Mouse (Mus musculus) lung, adult 18-20 months (tissue): ENCODE results near the gene Kcnip1.

Source experiments
- DNase-seq, 2 experiments: peaks; one replicate each; pipeline ENCODE4 v3.0.0; 2022; ENCODE audit warnings: mixed read lengths in 2 of 2

Gene Kcnip1

DNA sequence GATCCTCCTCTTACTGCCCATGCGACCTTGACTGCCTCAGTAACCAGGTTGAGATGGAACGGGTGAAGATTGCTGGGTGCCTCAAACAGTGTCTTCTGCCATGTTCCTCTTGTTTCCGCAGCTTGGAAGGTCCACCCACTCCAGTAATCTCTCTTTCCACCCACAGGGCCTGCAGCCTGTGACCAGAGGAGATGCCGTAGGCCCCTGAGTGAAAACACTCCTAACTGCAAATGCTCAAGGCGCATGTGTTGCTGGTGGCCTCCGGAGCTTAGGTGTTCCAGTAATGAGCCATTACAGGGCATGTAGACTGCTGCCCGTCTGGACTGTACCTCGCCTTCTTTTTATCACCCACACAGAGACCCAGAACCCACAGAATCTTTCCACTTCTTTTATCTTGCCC lies 55.3 kb downstream of the Kcnip1 start:
- no peak for DNase-seq

DNA sequence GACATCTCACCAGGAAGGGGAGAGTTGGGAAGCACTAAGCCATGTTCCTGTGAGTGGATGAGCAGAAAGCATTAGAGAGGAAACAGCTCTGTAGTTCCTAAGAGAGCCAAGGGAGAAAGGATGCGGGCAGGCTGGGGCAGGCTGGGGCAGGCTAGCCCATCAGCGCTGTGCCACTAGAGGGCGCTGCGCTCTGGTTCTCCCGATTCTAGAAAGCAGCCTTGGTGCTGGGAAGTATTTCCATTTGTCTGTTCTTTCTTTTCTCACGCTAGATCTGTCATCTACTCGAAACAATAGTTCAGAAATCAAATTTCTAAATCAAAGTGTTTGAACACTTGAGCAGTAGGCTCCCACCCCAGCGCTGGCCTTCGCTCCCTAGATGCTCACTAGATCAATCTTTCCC lies 58.7 kb downstream of the Kcnip1 start:
- no peak for DNase-seq

DNA sequence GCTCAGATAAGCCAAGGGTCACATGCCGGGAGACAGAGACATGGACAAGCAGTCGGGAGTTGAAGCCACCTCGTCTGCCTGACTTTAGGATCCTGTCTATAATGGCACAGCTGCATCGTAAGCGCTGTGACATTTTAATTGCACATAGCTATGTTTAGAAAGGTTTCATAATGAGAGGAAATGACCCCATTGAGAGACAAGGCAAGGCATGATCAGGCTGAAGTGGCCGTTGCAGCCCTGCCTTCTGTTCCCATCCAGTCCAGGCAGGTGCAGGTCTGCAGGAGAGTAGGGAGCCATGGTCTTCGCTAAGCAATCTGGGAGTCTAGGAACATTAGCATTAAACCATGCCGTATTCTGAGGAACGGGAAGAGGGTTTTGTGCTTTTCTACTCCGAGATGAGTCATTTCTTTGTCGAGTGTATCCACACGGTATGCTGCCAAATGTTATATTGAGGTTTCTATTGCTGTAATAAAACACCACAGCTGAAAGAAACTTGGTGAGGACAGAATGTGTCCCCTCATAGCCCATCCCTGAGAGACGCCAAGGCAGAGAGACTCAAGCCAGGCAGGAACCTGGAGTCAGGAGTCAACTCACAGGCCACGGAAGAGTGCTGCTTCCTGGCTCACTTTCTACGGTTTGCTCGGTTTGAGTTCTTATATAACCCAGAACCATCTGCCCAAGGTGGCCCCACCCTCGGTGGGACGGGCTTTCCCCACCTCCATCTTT lies 60.4 kb downstream of the Kcnip1 start:
- DNase-seq, result no peak

DNA sequence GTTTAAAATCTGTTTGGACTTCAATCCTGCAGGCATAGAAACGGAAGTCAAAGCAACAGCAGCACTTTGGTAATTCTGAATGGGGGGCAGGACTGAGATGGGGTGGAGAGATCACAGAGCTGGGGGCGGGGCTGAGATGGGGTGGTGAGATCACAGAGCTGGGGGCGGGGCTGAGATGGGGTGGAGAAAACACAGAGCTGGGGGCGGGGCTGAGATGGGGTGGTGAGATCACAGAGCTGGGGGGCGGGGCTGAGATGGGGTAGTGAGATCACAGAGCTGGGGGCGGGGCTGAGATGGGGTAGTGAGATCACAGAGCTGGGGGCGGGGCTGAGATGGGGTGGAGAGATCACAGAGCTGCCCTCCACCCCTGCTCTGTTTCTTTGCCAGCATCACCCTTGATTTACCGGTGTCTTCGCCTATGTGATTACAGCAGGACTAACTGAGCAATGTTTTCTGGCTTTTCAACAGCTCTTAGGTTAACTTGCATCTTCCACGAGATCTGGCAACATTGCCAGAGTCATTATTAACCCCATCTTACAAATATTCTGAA lies 61.0 kb downstream of the Kcnip1 start:
- DNase-seq, result peak in 1 of 2 experiments; percentile 26

DNA sequence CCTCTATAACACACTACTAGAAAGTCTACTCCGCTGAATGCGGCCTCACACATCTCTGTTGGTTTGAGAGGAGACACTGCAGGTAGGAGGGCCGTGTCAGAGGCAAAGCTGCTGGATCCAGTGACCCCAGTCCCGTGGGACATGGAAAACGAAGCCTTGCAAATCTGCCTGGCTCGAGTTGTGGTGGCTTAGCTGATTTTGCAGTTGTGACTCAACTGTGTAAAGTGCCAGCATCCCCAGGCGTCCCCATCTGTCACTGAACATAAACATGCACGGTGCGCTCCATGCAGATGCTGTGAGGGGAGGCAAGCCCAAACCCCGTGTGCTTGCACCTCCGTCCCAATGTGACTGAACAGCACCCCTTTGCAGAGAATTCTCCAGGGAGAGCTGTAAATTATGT lies 63.5 kb downstream of the Kcnip1 start:
- no peak for DNase-seq

DNA sequence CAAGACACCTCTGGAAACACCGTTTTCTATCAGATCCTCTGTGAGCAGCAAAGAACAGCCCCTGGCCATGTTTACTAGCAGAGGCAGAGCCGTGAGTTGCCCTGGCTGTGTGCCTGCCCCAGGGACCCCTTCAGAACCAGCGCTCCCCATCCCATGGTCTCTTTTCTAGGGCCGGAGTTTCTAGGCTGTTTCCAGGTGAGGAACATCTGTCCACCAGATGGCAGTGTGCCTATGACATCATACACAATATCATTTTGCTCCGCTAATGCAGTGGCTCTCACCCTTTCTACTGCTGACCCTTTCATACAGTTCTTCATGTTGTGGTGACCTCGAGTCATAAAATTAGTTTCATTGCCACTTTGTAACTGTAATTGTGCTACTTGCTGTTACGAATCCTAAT lies 64.3 kb downstream of the Kcnip1 start:
- no peak for DNase-seq

DNA sequence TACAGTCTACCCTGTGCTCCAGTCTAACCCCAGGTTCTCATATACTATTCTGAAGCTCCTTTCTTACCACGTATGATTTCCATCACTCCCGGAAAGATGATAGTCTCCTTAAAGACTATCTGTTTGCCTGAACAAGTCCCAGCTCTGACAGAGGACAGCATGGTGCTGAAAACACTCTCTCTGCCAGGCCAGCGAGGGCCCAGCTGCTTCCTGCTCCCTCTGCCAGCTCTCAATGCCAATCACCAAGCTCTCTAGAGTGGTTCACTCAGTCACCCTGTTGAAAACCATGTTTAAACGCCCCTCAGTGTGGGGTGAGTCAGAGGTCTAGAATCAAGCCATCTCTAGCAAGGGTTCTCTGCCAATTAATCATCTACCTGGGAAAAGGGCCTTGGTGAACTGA lies 65.1 kb downstream of the Kcnip1 start:
- DNase-seq, result no peak

DNA sequence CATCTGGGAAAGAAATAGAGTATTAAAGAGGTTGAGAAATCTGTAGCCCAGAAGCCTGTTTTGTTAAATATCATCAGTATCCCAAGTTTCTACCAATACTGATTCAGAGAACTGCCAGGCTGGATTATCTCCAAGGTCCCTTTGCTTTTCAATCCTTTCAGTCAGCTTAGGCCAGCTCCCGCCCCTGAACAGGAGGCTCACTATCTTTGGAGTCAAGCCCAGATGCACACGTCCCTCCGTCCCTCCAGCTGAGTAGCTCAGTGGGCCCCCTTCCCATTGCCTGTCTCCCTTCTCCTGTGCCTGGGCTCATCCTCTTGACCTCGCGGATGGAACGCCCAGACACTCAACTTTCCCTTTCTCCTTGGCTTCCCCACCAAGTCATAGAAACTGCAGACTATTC lies 65.6 kb downstream of the Kcnip1 start:
- no peak for DNase-seq

DNA sequence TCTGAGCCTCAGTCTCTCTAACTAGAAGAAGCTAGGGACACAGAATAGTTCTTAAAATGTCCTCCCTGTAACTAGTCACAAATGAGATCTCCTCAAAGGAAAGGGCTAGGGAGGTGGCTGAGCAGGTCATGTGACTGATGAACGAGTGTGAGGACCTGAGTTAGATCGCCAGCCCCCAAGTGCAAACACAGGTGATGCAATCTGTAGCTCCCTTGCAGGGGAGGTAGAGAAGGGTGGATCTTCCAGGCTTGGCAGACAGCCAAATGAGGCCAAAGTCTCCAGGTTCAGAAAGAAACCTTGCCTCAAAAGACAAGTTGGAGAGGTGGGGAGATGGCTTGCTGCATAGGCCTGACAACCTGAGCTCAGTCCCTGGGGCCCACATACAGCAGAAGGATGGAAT lies 66.4 kb downstream of the Kcnip1 start:
- DNase-seq, result no peak

DNA sequence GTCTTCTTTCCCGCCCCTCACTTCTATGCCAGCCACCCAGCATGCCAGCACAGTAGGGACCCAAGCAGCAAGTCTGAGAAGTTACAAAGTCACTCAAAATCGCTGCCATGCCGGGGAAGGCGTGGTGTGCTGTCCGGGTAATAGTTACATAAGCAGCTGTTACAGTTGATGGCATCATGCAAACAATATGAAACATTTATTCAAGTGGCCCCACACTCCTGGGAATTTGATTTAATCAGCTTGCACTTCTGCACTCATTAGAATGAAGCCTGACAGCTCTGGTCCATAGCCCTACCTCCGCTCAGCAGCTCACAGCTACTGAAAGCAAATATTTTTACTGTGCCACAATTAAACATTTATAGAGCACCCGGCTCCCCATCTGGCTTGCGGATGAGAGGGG lies 67.2 kb downstream of the Kcnip1 start:
- DNase-seq, result no peak

DNA sequence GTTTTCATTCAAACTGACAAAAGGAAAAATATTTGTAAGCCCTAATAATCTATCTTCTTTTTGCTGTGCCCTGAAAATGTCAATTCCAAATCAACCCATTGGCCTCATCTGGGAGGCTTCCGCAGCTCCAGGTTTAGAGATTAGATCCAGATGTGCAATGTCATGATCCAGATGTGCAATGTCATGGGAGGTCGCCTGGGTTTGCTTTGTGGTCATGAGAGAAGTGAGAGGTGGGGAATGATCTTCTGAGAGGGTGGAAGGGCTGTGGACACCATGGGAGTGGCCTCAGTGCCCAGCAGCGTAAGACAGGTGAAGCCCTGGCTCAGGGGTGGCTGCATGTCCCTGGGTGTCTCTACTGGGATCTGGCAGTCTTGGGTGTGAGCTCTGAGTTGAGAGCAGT lies 69.9 kb downstream of the Kcnip1 start:
- DNase-seq, result no peak

DNA sequence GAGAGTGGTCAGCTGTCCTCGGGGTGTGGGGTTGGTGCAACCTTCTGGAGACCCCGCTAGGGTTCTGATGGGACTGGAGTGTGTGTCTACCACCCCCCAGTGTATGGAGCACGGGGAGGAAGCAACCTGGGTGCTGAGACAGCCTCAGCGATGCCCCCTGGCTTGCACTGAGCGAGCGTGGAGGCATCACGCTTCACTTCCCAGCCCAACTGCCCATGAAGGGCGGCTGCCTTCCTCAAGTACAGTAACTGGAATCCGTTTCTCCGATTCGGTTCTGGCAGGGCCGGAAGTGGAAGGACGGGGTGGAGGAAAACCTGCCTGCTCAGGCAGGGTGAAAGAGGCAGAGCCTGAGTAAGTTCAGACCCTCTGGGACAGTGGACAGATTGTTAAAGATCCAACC lies 71.5 kb downstream of the Kcnip1 start:
- no peak for DNase-seq

DNA sequence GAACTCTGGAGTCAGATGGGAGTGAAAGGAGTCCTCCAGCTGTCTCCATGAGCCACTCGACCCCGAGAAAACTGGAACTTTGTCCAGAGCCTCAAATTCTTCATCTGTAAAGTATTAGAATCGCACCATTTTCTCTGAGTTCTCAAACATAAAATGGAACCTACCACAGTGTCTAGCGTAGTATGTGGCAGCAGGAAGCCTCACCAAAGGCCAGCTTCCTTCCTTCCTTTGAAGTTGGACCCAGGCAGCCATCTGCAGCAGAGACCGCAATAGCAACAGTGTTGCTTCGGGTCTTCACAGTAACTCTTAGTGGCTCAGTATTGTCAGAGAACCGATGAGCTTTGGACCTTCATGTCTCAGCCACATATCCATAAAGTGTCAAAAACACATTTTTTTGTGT lies 73.1 kb downstream of the Kcnip1 start:
- no peak for DNase-seq

DNA sequence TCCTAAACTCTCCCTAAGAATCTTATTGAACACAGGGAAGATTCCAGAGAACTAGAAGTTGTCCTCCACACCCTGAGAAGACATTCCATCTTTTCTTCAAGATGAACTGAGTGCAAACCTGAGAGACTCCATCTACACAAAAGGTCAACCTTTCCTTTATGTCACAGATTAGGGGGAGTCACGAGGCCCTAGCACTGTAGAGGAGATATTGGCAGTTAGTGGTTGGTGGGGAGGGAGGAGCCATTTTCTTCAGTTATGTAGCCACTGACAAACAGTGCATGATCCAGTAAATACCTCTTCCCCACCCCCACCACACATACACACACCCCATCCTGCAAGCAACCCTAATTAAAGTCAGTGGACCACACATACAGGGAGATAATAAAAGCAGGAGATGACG lies 74.5 kb downstream of the Kcnip1 start:
- no peak for DNase-seq

DNA sequence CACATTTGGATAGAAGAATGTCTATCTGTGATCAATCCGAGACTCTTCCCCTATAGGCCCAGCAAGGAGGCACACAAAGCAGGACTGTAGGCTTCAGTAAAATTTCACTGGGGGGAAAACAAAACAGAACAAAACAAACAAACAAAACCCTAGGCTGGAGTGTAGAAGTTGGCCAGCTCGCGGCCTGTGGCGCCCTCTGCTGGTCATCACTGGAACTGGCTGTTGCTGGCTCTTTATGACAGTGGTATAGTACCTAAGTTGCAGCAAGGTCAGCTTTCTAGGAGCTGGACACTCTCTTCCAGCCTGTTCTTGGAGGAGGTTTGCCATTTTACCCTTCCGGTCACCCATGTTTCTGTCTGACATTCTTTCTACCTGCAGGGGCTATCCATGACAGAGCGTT lies 75.4 kb downstream of the Kcnip1 start:
- DNase-seq, result peak; percentile 24 to 29

DNA sequence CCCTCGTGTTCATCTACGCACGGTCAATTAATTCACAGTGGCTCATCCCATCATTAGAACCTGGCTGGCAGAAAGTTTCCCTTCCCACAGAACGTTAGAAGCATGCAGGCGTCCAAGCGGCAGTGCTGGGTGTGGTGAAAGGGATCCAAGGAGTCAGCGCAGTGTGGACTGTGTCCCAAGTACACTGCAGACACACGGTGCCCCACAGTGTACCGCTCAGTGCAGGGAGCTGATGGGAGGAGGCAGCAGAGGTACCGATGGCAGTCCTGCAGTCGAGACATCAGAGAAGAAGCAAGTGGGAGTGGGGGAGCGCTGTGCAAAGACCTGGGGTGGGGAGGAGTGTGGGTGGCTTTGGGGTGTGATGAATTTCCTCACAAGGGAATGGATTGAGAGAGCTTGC lies 78.7 kb downstream of the Kcnip1 start:
- no peak for DNase-seq

DNA sequence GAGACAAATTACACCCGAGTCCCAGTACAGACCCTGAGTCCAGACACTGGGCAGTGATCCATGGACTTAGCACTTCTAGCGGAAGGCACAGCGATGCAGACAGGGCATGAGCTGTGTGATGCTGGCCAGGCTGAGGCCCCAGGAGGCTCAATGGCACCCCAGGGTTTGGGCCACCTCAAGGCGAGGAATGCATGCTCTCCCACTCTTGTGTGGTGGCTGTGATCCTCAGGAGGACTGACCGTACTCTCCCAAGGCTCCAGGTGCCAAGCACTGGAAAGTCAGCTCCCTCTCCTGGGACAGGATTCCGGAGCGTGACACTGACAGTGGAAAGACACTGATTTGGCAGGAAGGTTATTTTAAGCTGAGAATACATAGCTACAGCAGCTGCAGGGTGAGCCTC lies 79.9 kb downstream of the Kcnip1 start:
- no peak for DNase-seq

DNA sequence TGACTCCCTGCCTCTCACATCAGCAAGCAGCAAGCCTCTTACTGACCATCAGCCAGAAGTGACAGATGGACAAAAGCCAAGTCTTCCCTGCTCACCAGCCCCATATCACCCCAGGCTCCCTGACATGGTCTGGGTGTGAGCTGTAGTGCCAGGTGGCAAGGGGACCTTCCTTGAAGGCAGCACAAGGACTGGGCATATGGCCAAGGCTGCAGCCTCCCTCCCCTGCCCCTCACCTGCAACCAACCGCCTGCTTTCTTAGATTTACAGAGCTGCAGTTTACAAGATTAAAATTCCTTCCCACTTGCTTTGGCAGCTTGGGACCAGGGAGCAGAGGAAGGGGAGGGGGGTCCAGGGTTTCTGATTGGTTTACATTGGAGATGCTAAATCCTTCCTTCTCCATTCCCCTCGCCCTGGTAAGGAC lies 80.8 kb downstream of the Kcnip1 start:
- DNase-seq, result no peak

DNA sequence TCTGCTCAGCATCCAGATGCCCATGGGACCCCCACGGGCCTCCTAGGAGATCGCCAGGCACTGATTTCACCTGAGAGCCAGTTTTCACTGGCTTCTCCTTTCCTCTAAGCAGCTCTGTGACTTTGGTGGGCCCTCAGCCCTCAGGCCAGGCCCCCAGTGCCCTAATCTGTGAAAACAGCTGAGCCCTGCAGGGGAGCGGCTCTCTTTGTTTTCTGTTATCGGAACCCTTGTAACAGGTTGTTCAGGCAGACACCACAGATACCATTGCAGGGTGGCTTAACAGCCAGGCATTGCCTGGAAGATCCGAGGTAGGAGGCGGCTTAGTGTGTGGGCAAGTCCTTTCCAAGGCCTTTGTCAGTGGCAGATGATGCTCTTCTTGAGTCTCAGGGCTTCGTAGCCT lies 82.0 kb downstream of the Kcnip1 start:
- DNase-seq, result no peak

DNA sequence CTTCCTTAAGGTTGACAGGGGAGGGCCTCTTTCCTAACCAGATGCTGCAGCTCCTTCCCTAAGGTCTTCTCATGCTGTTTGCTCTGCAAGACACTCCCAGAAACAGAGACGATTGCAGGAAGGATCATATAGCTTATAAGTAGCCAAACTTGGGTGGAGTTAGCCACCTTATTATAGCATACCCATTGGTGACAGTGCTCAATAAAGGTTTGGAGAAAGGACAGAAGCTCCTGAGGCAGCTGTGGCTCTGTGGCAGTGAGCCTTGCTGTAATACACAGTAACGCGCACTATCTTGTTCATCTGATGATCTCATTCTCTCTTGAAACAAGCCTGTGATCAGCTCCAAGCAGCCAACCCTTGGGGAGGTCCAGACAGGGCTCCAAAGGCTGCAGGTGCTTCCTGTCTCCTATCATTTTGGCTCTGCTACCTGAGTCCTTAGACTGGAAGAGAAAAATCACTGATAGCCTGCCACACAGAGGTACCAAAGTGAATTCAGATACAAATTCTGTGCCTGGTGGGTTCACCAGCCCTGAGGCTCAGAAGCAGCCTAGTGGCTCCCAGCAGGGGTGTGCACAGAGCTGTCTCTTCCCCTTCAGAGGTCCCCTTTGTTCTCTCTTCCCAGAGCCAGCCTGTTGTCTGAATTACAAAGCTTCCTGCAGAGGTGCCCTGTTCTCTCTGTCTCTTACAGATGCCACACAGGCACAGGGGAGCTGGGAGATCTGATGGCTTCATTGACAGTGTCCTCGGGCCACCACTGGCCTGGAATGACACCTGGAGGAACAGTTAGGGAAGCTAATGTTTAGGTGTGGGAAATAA lies 84.4 kb downstream of the Kcnip1 start:
- no peak for DNase-seq

DNA sequence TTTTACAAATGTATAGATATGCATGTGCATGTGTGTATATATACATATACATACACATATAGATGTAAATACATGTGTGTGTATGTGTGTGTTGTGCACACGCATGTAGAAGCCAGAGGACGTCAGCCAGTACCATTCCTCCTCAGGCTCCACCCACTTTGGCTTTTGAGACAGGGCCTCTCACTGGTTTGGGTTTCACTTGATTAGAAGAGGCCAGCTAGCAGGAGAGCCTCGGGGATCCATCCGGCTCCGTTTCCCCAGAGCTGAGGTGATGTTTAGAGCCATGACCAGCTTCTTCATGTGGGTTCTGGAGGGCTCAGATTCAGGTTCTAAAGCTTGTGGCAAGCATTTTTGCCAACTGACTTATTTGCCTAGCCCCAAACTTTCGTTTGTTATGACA lies 89.5 kb downstream of the Kcnip1 start:
- no peak for DNase-seq

DNA sequence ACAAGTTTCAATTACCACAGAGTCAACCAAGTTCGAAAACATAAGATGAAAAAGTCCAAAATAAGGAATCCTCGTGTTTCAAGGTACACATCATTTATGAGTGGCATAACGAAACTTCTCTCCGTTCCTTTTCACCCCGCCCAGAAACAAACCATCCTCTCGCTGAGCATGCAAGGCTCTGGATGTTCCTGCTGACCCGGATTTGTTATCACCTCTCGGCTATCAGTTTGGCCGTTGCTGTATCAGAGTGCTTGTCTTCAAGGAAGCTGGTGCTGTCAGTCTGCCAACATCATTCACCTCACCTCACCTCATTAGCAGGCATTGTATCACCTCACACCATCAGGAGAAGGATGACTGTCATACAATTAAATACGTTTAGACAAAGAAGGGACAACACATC lies 90.6 kb downstream of the Kcnip1 start:
- no peak for DNase-seq

DNA sequence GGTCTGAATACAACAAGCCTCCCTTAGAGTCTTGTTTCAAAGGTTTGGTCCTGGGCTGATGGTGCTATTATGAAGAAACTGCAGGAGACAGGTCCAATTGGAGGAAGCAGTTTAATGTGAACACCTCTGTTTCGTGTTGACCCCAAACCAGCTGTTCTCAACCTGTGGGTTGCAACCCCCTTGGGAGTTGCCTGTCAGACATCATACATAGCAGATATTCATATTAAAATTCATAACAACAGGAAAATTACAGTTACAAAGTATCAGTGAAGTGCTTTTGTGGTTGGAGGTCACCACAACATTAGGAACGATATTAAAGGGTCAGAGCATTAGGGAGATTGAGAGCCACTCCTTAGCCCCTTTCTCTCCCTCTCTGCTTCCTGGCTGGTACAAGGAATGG lies 91.2 kb downstream of the Kcnip1 start:
- DNase-seq, result no peak

DNA sequence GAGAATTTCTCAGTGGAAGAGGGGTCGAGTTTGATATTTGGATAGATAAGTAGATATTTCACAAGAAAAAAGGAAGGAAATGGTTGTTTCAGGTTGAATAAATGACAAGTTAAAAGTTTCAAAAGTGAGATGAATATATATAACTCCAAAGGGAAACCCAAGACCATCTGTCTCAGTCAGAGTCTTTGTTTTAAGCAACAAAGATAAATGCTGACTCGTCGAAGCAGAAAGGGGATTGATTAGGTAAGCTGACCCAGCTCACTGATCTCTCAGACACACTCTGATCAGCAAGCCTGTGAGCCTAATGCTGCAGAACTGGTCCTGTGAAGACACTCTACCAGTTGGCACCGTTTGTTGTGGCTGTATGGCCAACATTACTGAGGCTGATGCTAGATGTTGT lies 101.9 kb downstream of the Kcnip1 start:
- DNase-seq, result no peak
